Mouse (Mus musculus): ENCODE measurements around the gene Tnp1.

- no peak for TF ChIP-seq CTCF (IDR thresholded peaks at IDR 0.05; ENCODE audit: low read depth, low read length)
- no peak for TF ChIP-seq POLR2A (IDR thresholded peaks at IDR 0.05; ENCODE audit: insufficient read depth, low read length)
These were observed 30.4 kb upstream of the Tnp1 start for GRCm38 (mm10) chr1:73045948-73046685.
